Mouse (Mus musculus) neural tube, embryonic 15.5 days (tissue): ENCODE measurements around the gene Ptcd1. TPM values are rescaled to one million over a fixed set of nuclear protein-coding genes. Genes with fewer than 3 reads are reported as not detected.
"Not testable (repeated sequence)": the region's sequence is repeated elsewhere in the genome, so short reads cannot be mapped to it uniquely, and the experiment has no call there.

Experiments used
- ATAC-seq: fragments of 200-750 bp; cut with Nextera tagmentation; 2 replicates; pipeline ENCODE4 v1.8.0; 2017; ENCODE audit warnings: mild to moderate bottlenecking, moderate TSS enrichment, moderate library complexity; ENCODE audit not compliant: low FRiP score
- H3K27ac ChIP-seq: fragments of 300-500 bp; sonication (generic); replicated peaks from 2 replicates; pipeline ENCODE4 v1.5.1; 2015; ENCODE audit warnings: mild to moderate bottlenecking, inconsistent platforms
- H3K27me3 ChIP-seq: fragments of 300-500 bp; sonication (generic); replicated peaks from 2 replicates; pipeline ENCODE4 v1.6.1; 2015; ENCODE audit warnings: inconsistent platforms
- H3K36me3 ChIP-seq: fragments of 300-500 bp; sonication (generic); 2 replicates; pipeline ENCODE4 v1.6.1; 2015; ENCODE audit warnings: inconsistent platforms
- H3K4me1 ChIP-seq: fragments of 300-500 bp; sonication (generic); 2 replicates; pipeline ENCODE4 v1.6.1; 2015; ENCODE audit warnings: inconsistent platforms
- H3K4me2 ChIP-seq: fragments of 300-500 bp; sonication (generic); 2 replicates; pipeline ENCODE4 v1.6.1; 2015; ENCODE audit warnings: inconsistent platforms, mild to moderate bottlenecking, moderate library complexity
- H3K4me3 ChIP-seq: fragments of 300-500 bp; sonication (generic); replicated peaks from 2 replicates; pipeline ENCODE4 v1.5.1; 2015; ENCODE audit warnings: mild to moderate bottlenecking, inconsistent platforms
- H3K9ac ChIP-seq: fragments of 300-500 bp; sonication (generic); replicated peaks from 2 replicates; pipeline ENCODE4 v1.6.1; 2015; ENCODE audit warnings: mild to moderate bottlenecking, inconsistent platforms
- H3K9me3 ChIP-seq: fragments of 300-500 bp; sonication (generic); replicated peaks from 2 replicates; pipeline ENCODE4 v1.6.1; 2016; ENCODE audit warnings: inconsistent platforms
- WGBS: fragments of 180-500 bp; shearing (Covaris S2); methylation state at CpG from one replicate; pipeline ENCODE4 v1.1.7; 2015; ENCODE audit warnings: mixed read lengths; 5-methylcytosine and 5-hydroxymethylcytosine counted together
- polyA plus RNA-seq: library from polyadenylated mRNA; unstranded; fragments of >200 nt; fragmentation: Nextera tagmentation; extraction: Ambion mirVana; gene quantifications from 2 replicates; pipeline ENCODE4 v1.2.1, GENCODE M21; 2015

The Ptcd1 gene
- polyA plus RNA-seq, 1 experiment from 2014 or later: 21.2 TPM

DNA sequence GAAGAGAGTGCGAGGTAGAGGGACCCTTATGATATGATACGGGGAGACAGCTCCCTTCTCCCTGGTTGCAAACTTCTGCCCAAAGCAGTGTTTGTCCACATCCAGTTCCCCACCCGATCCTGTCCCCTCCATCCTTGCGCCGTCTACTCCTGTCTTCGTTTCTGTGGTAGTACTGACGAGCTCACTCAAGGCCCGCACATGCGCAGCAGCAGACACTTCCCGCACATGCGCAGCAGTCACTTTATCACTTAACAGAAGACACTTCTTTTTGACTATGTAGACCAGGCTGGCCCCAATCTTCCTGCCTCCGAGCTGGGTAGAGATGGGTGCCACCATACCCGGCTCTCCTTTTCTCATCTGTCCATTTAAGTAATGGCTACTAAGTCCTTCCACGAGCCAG lies 5.5 kb downstream of the Ptcd1 start:
- Histone ChIP-seq H3K9ac (no peak overlapping the region), H3K4me1 (peaks cover 25% of the 10 kb centered on the region), H3K4me2 (no peak overlapping the region), H3K36me3 (peaks cover 74% of the 10 kb centered on the region), H3K9me3 (no peaks in the 10 kb centered on the region), H3K27me3 (no peaks in the 10 kb centered on the region), H3K4me3 (no peak overlapping the region), H3K27ac (no peak overlapping the region)
- 95% methylated on average over 14 of the region's 14 CpGs for WGBS
- ATAC-seq: no peak

DNA sequence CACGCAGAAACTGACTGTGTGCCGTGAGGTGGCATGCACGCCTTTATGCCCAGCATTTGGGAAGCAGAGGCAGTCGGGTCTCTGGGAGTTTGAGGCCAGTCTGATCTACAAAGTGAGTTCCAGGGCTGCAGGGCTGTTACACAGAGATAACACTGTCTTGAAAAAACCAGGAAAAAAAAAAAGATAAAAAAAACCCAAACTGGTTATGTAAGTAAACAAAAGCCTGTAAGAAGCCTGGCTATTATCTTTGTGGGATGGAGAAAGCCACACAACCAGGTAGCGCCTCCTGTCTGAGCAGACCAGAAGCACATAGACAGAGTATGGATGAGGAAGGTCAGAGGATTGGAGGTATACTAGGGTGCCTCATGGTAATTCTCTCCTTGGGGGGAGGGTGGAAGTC lies 14.2 kb downstream of the Ptcd1 start:
- no peak overlapping the region for H3K4me2 ChIP-seq
- no peak overlapping the region for H3K27ac ChIP-seq
- no peak overlapping the region for H3K9ac ChIP-seq
- no peaks in the 10 kb centered on the region for H3K4me1 ChIP-seq
- no peak overlapping the region for H3K4me3 ChIP-seq
- ATAC-seq: no peak
- no peaks in the 10 kb centered on the region for H3K9me3 ChIP-seq
- WGBS: 96% methylated on average over 5 of the region's 5 CpGs
- H3K27me3 ChIP-seq: no peaks in the 10 kb centered on the region
- peaks cover 88% of the 10 kb centered on the region for H3K36me3 ChIP-seq

DNA sequence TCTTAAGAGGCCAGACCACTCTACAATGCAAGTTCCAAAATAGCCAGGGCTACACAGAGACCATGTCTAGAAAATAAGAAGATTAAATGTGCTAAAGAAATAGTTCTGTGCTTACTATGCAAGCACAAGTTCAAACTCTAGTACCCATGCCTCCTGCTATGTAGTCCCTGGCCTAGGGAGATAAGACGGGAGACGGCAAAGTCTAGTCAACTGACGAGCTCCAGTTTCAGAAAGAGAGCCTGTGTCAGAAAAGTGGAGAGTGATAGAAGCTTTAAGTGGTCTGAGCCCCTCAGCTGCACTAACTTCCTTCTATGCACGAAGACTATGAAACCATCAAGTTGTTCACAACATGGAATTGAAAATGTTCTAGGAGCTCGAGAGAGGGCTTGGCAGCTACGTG lies 17.6 kb downstream of the Ptcd1 start:
- no peak overlapping the region for H3K4me3 ChIP-seq
- H3K9me3 ChIP-seq: no peaks in the 10 kb centered on the region
- H3K27me3 ChIP-seq: no peaks in the 10 kb centered on the region
- no peak overlapping the region for H3K9ac ChIP-seq
- no peak for ATAC-seq
- no peak overlapping the region for H3K4me2 ChIP-seq
- WGBS: 93% methylated on average over 6 of the region's 6 CpGs
- no peaks in the 10 kb centered on the region for H3K4me1 ChIP-seq
- no peak overlapping the region for H3K27ac ChIP-seq
- peaks cover 98% of the 10 kb centered on the region for H3K36me3 ChIP-seq

DNA sequence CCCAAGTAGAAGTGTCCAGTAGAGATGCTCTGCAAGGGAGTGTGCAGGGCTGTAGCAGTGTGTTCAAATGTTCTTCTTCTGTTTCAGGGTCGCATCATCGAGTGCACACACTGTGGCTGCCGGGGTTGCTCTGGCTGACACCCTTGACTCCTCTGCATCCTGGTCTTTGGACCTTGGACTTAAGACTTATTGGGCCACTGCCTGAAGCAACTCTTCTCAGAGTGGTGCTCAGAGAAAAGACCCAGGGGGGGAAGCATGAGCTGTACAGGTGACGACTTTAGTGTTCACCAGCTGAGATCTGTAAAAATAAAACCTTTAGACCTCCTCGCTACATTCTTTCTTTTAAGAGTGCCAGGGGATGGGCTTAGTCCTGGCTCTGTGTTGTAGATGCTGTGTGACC lies 19.2 kb downstream of the Ptcd1 start:
- no peaks in the 10 kb centered on the region for H3K9me3 ChIP-seq
- ATAC-seq: no peak
- H3K4me2 ChIP-seq: no peak overlapping the region
- 88% methylated on average over 5 of the region's 5 CpGs for WGBS
- H3K9ac ChIP-seq: no peak overlapping the region
- no peak overlapping the region for H3K27ac ChIP-seq
- H3K4me1 ChIP-seq: no peaks in the 10 kb centered on the region
- H3K27me3 ChIP-seq: no peaks in the 10 kb centered on the region
- H3K4me3 ChIP-seq: no peak overlapping the region
- H3K36me3 ChIP-seq: peaks cover 98% of the 10 kb centered on the region

DNA sequence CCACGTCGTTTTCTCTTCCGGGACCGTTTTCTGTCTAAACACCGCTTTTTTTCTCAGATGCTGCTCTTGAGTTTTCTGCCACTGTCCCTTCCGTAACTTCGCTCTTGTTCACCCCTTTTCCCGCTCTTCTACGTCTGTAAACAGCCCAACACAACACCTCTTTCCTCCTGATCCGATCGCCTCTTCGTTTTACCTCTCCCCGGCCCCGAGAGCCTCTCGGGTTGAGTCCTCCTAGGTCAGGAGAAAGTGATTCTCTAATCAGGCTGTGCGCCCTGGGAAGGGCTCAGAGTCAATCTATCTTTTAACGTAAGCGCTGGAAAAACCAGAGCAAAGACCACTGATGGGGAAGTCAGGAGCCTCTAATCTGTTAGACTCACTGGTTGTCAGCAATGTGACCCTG lies 26.3 kb downstream of the Ptcd1 start:
- Histone ChIP-seq H3K9ac (peak overlapping the region; percentile 94), H3K9me3 (no peaks in the 10 kb centered on the region), H3K36me3 (peaks cover 52% of the 10 kb centered on the region), H3K4me2 (peak overlapping the region; percentile 81), H3K27me3 (no peaks in the 10 kb centered on the region), H3K27ac (peak overlapping the region; percentile 99), H3K4me1 (peaks cover 40% of the 10 kb centered on the region), H3K4me3 (peak overlapping the region; percentile 99)
- WGBS: under 1% methylated on average over 18 of the region's 18 CpGs
- no peak for ATAC-seq

DNA sequence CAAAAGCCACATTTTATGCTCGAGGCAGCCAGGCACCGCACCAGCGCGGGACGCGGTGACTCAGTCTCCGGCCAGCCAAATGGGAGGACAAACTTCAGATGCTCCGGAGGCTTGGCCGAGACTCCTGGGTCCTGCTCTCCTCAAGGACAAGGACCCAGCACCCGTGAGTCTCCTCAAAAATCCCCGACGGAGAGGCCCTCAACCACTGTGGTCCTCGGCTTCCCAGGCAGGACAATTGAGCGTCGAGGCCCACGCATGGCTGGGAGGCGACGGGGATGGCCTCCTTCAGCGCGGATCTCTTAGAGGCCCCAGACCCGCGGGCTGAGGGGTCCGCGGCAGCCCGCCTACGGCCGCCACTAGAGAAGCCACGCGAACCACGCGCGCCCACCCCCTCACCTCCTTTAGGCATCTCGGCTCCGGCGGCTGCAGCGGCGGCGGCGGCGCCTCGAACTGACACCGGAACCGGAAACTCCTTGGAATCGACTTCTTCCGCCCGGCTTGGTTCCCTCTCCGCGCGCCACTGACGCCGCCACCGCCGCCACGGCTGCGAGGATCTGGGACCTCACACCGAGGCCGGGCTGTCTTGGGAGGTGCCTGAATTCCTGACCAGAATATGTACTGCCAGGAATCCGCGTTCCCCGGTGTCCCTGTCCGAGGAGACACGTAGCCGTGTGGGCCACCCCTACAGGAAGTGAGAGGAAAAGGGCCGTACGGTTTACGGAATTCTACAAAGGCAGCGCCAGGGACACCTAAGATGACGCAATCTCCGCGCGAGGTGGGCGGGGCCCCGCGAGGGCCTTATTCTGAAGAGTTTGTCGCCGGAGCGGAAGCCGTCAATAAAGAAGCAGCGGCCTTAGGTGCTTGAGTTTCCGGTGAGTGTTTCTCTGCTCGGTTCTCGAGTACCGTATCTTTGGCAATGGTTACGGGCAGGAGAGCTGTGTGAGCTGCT lies 27.1 kb downstream of the Ptcd1 start, which contains the start of the genes Pdap1 and Bud31:
TSS of gene Pdap1 (minus strand) at position 668 of the 949 bp plus-strand sequence.
TSS of gene Bud31 (plus strand) at position 792 of the 949 bp plus-strand sequence.
- Histone ChIP-seq H3K9me3 (no peaks in the 10 kb centered on the region), H3K27ac (peak within 1 kb of the TSS; percentile 99), H3K36me3 (peaks cover 51% of the 10 kb centered on the region), H3K9ac (peak within 1 kb of the TSS; percentile 94), H3K4me2 (peak within 1 kb of the TSS; percentile 81), H3K27me3 (no peaks in the 10 kb centered on the region), H3K4me1 (peaks cover 40% of the 10 kb centered on the region), H3K4me3 (peak within 1 kb of the TSS; percentile 99)
- ATAC-seq: peak; percentile 93
- WGBS: under 1% methylated on average over 71 of the region's 84 CpGs

DNA sequence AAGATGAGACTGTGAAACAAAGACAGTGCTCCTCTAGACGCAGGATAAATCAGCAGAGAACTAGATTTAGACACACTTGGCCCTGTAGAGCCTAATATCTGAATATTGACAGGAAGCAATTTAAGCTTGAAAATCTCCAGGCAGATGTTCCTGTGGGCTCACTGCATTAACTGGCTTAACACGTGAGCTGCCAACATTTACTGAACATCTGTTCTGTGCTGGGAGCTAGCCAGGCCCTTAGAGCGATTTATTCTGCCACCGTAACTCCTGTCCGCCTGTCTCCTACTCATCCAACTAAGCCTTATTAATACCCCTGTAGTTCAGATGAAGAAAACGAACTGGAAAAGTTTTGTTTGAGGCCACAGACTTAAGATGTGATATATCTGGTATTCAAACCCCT lies 28.1 kb downstream of the Ptcd1 start:
- H3K9ac ChIP-seq: peak overlapping the region; percentile 94
- H3K27me3 ChIP-seq: no peaks in the 10 kb centered on the region
- H3K4me1 ChIP-seq: peaks cover 40% of the 10 kb centered on the region
- no peaks in the 10 kb centered on the region for H3K9me3 ChIP-seq
- peaks cover 52% of the 10 kb centered on the region for H3K36me3 ChIP-seq
- 18% methylated on average over 6 of the region's 6 CpGs for WGBS
- peak overlapping the region; percentile 99; the same call in 1 of the 2 replicates for H3K27ac ChIP-seq
- peak overlapping the region; percentile 81 for H3K4me2 ChIP-seq
- ATAC-seq: no peak
- peak overlapping the region; percentile 99 for H3K4me3 ChIP-seq

DNA sequence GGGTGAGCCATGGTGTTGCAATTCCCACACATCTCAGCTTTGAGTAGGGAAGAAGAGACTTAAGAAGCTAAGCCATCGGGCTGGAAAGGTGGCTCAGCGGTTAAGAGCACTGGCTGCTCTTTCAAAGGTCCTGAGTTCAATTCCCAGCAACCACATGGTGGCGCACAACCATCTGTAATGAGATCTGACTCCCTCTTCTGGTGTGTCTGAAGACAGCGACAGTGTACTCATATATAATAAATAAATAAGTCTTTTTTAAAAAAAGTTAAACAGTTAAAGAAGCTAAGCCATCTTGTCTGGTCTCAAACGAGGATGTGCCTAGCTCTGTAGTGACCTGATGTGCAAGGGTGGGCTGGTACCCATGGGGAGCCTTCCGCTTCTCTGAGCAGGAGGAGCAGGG lies 33.6 kb downstream of the Ptcd1 start:
- H3K27ac ChIP-seq, H3K4me2 ChIP-seq, H3K9me3 ChIP-seq, H3K27me3 ChIP-seq, H3K9ac ChIP-seq, H3K4me3 ChIP-seq, ATAC-seq: not testable (repeated sequence)
- peaks cover 14% of the 10 kb centered on the region for H3K4me1 ChIP-seq
- 90% methylated on average over 6 of the region's 6 CpGs for WGBS
- peaks cover 79% of the 10 kb centered on the region for H3K36me3 ChIP-seq

DNA sequence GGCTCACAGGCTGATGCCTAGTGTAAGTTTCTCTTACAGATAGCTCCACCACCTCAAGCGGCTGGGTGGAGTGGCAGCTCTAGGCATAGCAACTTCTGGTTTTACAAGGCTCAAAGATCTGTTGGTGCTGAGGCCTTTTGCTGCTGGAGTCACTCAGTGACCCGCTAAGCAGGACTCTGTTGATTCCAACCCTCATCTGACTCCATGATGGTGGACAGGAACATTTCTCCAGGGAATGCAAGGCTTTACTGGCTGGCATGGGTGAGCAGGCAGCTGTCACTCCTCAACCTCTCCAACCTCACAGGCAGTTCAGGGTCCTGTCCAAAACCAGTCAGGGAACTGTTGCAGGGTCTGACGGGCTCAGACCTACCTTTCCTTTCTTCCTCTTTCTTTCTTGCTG lies 35.9 kb downstream of the Ptcd1 start:
- no peaks in the 10 kb centered on the region for H3K9me3 ChIP-seq
- H3K27me3 ChIP-seq: no peaks in the 10 kb centered on the region
- WGBS: 92% methylated on average over 3 of the region's 3 CpGs
- no peak overlapping the region for H3K27ac ChIP-seq
- H3K36me3 ChIP-seq: peaks cover 88% of the 10 kb centered on the region
- no peak for ATAC-seq
- H3K4me3 ChIP-seq: no peak overlapping the region
- no peak overlapping the region for H3K4me2 ChIP-seq
- no peak overlapping the region for H3K9ac ChIP-seq
- no peaks in the 10 kb centered on the region for H3K4me1 ChIP-seq

DNA sequence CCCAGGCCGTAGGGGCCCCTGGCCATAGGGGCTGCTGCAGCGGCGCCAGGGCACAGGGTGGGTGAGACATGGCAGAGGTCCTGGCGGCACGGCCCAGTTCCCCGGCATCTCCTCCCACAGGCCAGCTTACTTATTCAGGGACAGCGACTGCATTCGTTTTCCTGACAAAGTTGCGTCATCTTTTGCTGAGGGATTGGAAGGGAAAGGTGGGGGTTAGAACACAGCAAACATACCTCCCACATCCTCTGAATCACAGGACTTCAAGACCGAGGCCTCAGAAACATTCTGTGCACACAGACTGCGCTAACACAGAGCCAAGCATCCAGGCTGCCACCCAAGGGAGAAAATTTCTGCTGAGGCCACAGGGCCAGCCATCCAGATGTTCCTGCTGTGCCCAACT lies 36.7 kb downstream of the Ptcd1 start:
- WGBS: 89% methylated on average over 11 of the region's 11 CpGs
- H3K27me3 ChIP-seq: no peaks in the 10 kb centered on the region
- ATAC-seq: no peak
- no peak overlapping the region for H3K4me2 ChIP-seq
- H3K9ac ChIP-seq: no peak overlapping the region
- H3K4me3 ChIP-seq: no peak overlapping the region
- no peaks in the 10 kb centered on the region for H3K9me3 ChIP-seq
- H3K4me1 ChIP-seq: no peaks in the 10 kb centered on the region
- no peak overlapping the region for H3K27ac ChIP-seq
- peaks cover 86% of the 10 kb centered on the region for H3K36me3 ChIP-seq

DNA sequence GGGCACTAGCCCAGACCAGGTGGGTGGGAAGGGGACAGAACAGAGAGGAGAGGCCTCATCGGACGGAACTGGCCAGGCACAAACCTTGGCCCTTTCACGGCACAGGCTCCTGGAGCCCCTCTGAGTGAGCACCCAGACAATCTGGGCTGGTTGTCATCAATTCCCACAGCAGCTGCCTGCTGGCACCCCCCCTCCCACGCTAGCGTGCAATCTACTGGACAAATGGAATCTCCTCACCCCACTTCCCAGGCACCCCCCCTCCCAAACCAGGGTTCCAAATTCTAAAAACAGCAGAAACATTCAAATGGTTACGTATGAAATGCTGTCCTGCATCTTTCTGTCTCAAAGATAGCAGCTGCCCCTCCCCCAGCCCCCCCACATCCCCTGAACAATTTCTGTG lies 37.1 kb downstream of the Ptcd1 start:
- 96% methylated on average over 6 of the region's 6 CpGs for WGBS
- not testable (repeated sequence) for ATAC-seq, H3K9me3 ChIP-seq, H3K27ac ChIP-seq, H3K4me3 ChIP-seq, H3K4me2 ChIP-seq, H3K27me3 ChIP-seq, H3K4me1 ChIP-seq, H3K9ac ChIP-seq
- peaks cover 86% of the 10 kb centered on the region for H3K36me3 ChIP-seq

DNA sequence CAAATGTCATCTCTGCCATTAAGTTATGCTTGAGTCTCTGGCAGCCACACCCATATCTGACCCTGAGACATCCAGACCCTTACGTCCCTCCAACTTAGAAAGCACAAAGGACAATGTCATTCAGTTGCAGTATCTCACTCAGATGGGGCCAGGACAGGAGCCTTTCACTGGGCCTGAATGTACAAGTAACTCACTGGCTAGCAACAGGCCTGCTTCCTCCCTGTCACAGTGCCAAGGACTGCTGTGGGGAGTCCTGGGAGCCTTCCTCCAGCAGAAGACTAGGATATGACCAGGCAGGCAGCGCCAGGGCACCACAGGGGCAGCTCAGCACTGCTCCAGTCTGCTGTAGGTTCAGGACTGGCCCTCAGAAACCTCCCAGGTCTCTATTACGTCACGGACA lies 37.8 kb downstream of the Ptcd1 start:
- no peak overlapping the region for H3K9ac ChIP-seq
- 95% methylated on average over 4 of the region's 4 CpGs for WGBS

More for the DNA sequence above, 37.8 kb downstream of the Ptcd1 start:
- Histone ChIP-seq H3K27ac (no peak overlapping the region), H3K36me3 (peaks cover 86% of the 10 kb centered on the region), H3K4me3 (no peak overlapping the region), H3K4me2 (no peak overlapping the region), H3K9me3 (no peaks in the 10 kb centered on the region), H3K4me1 (no peaks in the 10 kb centered on the region), H3K27me3 (no peaks in the 10 kb centered on the region)
- no peak for ATAC-seq
